Mouse (Mus musculus) ES-Bruce4 (cell line): ENCODE data around the gene Olfr65.

Experiments used
- EP300 ChIP-seq: IDR thresholded peaks from 2 replicates; pipeline ENCODE4 v1.6.1; 2011; ENCODE audit warnings: low read depth, low read length; ENCODE audit not compliant: insufficient read depth
- POLR2A ChIP-seq: IDR thresholded peaks from one replicate; pipeline ENCODE4 v1.8.1; 2011; ENCODE audit warnings: low read length; ENCODE audit not compliant: insufficient read depth

- no peak for TF ChIP-seq EP300
- TF ChIP-seq POLR2A = no peak
These were observed at the start of gene Olfr65 for GRCm38 (mm10) chr7:103903187-103903586.
